Mouse (Mus musculus) fibroblast of lung, adult 2 months (primary cell): ENCODE results near the gene Scap.
"Not testable (repeated sequence)": the region's sequence is repeated elsewhere in the genome, so short reads cannot be mapped to it uniquely, and the experiment has no call there.

ENCODE experiments used
- DNase-seq: peaks from one replicate; pipeline ENCODE4 v3.0.0-alpha.2; 2011; ENCODE audit warnings: low read depth

The Scap gene

GRCm38 (mm10) chr9:110384369-110384929, 51.4 kb downstream of the Scap start:
- peak; percentile 51 for DNase-seq

GRCm38 (mm10) chr9:110388011-110388410, 54.9 kb downstream of the Scap start:
- no peak for DNase-seq

- no peak for DNase-seq
Measured at GRCm38 (mm10) chr9:110390843-110391242, 57.8 kb downstream of the Scap start.

- no peak for DNase-seq
Measured at GRCm38 (mm10) chr9:110393295-110393694, 60.2 kb downstream of the Scap start.

- no peak for DNase-seq
Measured at GRCm38 (mm10) chr9:110400650-110401049, 67.6 kb downstream of the Scap start.

- no peak for DNase-seq
Measured at GRCm38 (mm10) chr9:110402731-110403130, 69.6 kb downstream of the Scap start.

GRCm38 (mm10) chr9:110403240-110403639, 70.2 kb downstream of the Scap start:
- DNase-seq: not testable (repeated sequence)

GRCm38 (mm10) chr9:110407311-110408098, 74.4 kb downstream of the Scap start:
- DNase-seq: no peak

- peak; percentile 94 for DNase-seq
Measured at GRCm38 (mm10) chr9:110408099-110408773, 75.1 kb downstream of the Scap start, which contains the start of gene Ptpn23. Ptpn23 (minus strand) TSS chr9:110408213.

- peak; percentile 65 for DNase-seq
Measured at GRCm38 (mm10) chr9:110410908-110411887, 78.1 kb downstream of the Scap start.

- no peak for DNase-seq
Measured at GRCm38 (mm10) chr9:110412926-110413325, 79.8 kb downstream of the Scap start.

- peak; percentile 40 for DNase-seq
Measured at GRCm38 (mm10) chr9:110413785-110414184, 80.7 kb downstream of the Scap start.

- DNase-seq: no peak
Measured at GRCm38 (mm10) chr9:110419511-110420112, 86.5 kb downstream of the Scap start, which contains the start of gene Ngp. Ngp (plus strand) TSS chr9:110419747.

GRCm38 (mm10) chr9:110431241-110431640, 98.2 kb downstream of the Scap start:
- no peak for DNase-seq

- DNase-seq: no peak
Measured at GRCm38 (mm10) chr9:110433045-110433444, 100.0 kb downstream of the Scap start.
